Mouse (Mus musculus) liver, adult 2 months (tissue): ENCODE data around the gene Tns4. TPM values are rescaled to one million over a fixed set of nuclear protein-coding genes. Genes with fewer than 3 reads are reported as not detected.
A peak's percentile ranks its signal among the peaks of the same experiment; 100 is the strongest.

Source experiments
- DNase-seq: peaks from one replicate; pipeline ENCODE4 v3.0.0-alpha.2; 2011; ENCODE audit warnings: low read depth, low spot score; ENCODE audit errors: extremely low read depth
- H3K27ac ChIP-seq: fragments of 200-500 bp; replicated peaks from 2 replicates; pipeline ENCODE4 v1.5.1; 2012; ENCODE audit warnings: low read depth, mild to moderate bottlenecking, control low read depth, inconsistent platforms, low read length; ENCODE audit not compliant: insufficient read depth
- H3K27me3 ChIP-seq: fragments of 200-500 bp; 2 replicates; pipeline ENCODE4 v1.6.1; 2012; ENCODE audit warnings: mild to moderate bottlenecking, moderate library complexity, low read length, inconsistent platforms; ENCODE audit not compliant: control insufficient read depth, insufficient read depth
- H3K36me3 ChIP-seq: fragments of 200-500 bp; 2 replicates; pipeline ENCODE4 v1.6.1; 2012; ENCODE audit warnings: low read length, inconsistent platforms; ENCODE audit not compliant: control insufficient read depth, insufficient read depth
- H3K4me1 ChIP-seq: fragments of 200-500 bp; 2 replicates; pipeline ENCODE4 v1.6.1; 2011; ENCODE audit warnings: low read length; ENCODE audit not compliant: control insufficient read depth, insufficient read depth
- H3K4me3 ChIP-seq: fragments of 200-500 bp; 2 replicates; pipeline ENCODE4 v1.5.1; 2011; ENCODE audit warnings: low read depth, mild to moderate bottlenecking, control low read depth, low read length, moderate library complexity; ENCODE audit not compliant: insufficient read depth
- H3K79me2 ChIP-seq: fragments of 200-500 bp; 2 replicates; pipeline ENCODE4 v1.6.1; 2012; ENCODE audit warnings: inconsistent platforms, mild to moderate bottlenecking, low read length, moderate library complexity; ENCODE audit not compliant: control insufficient read depth, insufficient read depth
- H3K9ac ChIP-seq: fragments of 200-500 bp; 2 replicates; pipeline ENCODE4 v1.6.1; 2012; ENCODE audit warnings: low read depth, mild to moderate bottlenecking, control low read depth, inconsistent platforms, low read length
- CTCF ChIP-seq: fragments of 200-500 bp; IDR thresholded peaks from 2 replicates; pipeline ENCODE4 v1.5.1; 2011; ENCODE audit warnings: low read depth, low read length, control low read depth
- POLR2A ChIP-seq: fragments of 200-500 bp; IDR thresholded peaks from 2 replicates; pipeline ENCODE4 v1.6.1; 2011; ENCODE audit warnings: low read length, control low read depth; ENCODE audit not compliant: insufficient read depth; ENCODE audit errors: extremely low read depth
- WGBS: fragments of 180-500 bp; shearing (Covaris S2); methylation state at CpG from one replicate; pipeline ENCODE4 v1.1.7; 2018; 5-methylcytosine and 5-hydroxymethylcytosine counted together
- polyA plus RNA-seq: library from polyadenylated mRNA; depleted of rRNA; stranded (reverse); fragments of >200 nt; gene quantifications from 2 replicates; pipeline ENCODE4 v1.2.3, GENCODE M21; 2012
- total RNA-seq: library from RNA; depleted of rRNA; stranded (reverse); fragments of >200 nt; gene quantifications from 2 replicates; pipeline ENCODE4 v1.2.3, GENCODE M21; 2014

Gene Tns4
- total and polyA plus RNA-seq, 2 experiments: 0.46 to 1.2 TPM

GRCm38 (mm10) chr11:99071866-99072265 is 17.2 kb downstream of the Tns4 start:
- no peak overlapping the region for H3K4me3 ChIP-seq
- WGBS: 85% methylated on average over 6 of the region's 6 CpGs
- no peak overlapping the region for H3K27ac ChIP-seq
- no peak overlapping the region for H3K9ac ChIP-seq
- H3K4me1 ChIP-seq: peaks cover 13% of the 10 kb centered on the region
- H3K79me2 ChIP-seq: no peaks in the 10 kb centered on the region
- H3K36me3 ChIP-seq: no peaks in the 10 kb centered on the region
- DNase-seq: no peak
- TF ChIP-seq POLR2A: no peak
- TF ChIP-seq CTCF: no peak
- no peaks in the 10 kb centered on the region for H3K27me3 ChIP-seq

- no peaks in the 10 kb centered on the region for H3K79me2 ChIP-seq
- 91% methylated on average over 5 of the region's 5 CpGs for WGBS
- no peaks in the 10 kb centered on the region for H3K27me3 ChIP-seq
- no peak overlapping the region for H3K4me3 ChIP-seq
- no peak for DNase-seq
- H3K36me3 ChIP-seq: no peaks in the 10 kb centered on the region
- no peak overlapping the region for H3K9ac ChIP-seq
- H3K27ac ChIP-seq: no peak overlapping the region
- peaks cover 25% of the 10 kb centered on the region for H3K4me1 ChIP-seq
- TF ChIP-seq CTCF (no peak), POLR2A (no peak)
Measured at GRCm38 (mm10) chr11:99068455-99068854, 20.7 kb downstream of the Tns4 start.

GRCm38 (mm10) chr11:99067591-99067990 is 21.5 kb downstream of the Tns4 start:
- Histone ChIP-seq H3K36me3 (no peaks in the 10 kb centered on the region), H3K27ac (peak overlapping the region; percentile 9; the same call in 1 of the 2 replicates), H3K4me1 (peaks cover 29% of the 10 kb centered on the region), H3K4me3 (no peak overlapping the region), H3K9ac (no peak overlapping the region), H3K27me3 (no peaks in the 10 kb centered on the region), H3K79me2 (no peaks in the 10 kb centered on the region)
- no peak for TF ChIP-seq CTCF
- no peak for TF ChIP-seq POLR2A
- DNase-seq: peak; percentile 93
- WGBS: 48% methylated on average over 8 of the region's 8 CpGs

GRCm38 (mm10) chr11:99065979-99066378 is 23.1 kb downstream of the Tns4 start:
- peak overlapping the region; percentile 35 for H3K27ac ChIP-seq
- TF ChIP-seq POLR2A: no peak
- peak; percentile 82 for TF ChIP-seq CTCF
- WGBS: 5% methylated on average over 2 of the region's 2 CpGs

DNA sequence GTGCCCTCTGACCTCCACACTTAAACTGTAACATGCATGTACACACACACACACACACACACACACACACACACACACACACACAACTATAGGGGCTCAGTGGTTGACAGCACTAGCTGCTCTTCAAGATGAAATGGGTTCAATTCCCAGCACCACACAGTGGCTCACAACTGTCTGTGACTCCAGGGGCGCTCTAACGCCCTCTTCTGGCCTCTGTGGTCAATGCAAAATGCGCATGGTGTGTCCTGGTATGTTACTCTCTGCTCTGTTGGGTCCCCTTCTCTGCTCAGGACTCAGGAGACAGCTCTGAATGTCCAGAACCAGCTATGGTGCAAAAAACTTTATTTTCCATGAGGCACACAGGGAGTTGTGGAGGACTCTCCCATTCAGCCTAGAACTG is 23.8 kb downstream of the Tns4 start:
- H3K4me3 ChIP-seq: no peak overlapping the region
- H3K9ac ChIP-seq: no peak overlapping the region
- 88% methylated on average over 3 of the region's 3 CpGs for WGBS
- TF ChIP-seq POLR2A: no peak
- peak; percentile 21; the same call in 1 of the 2 replicates for TF ChIP-seq CTCF
- H3K27ac ChIP-seq: peak overlapping the region; percentile 35
- H3K79me2 ChIP-seq: no peaks in the 10 kb centered on the region
- DNase-seq: no peak
- peaks cover 29% of the 10 kb centered on the region for H3K4me1 ChIP-seq
- no peaks in the 10 kb centered on the region for H3K36me3 ChIP-seq
- no peaks in the 10 kb centered on the region for H3K27me3 ChIP-seq

More at GRCm38 (mm10) chr11:99065979-99066378, 23.1 kb downstream of the Tns4 start:
- Histone ChIP-seq H3K4me3 (no peak overlapping the region), H3K27me3 (no peaks in the 10 kb centered on the region), H3K4me1 (peaks cover 29% of the 10 kb centered on the region), H3K79me2 (no peaks in the 10 kb centered on the region), H3K9ac (no peak overlapping the region), H3K36me3 (no peaks in the 10 kb centered on the region)
- DNase-seq: peak; percentile 89

DNA sequence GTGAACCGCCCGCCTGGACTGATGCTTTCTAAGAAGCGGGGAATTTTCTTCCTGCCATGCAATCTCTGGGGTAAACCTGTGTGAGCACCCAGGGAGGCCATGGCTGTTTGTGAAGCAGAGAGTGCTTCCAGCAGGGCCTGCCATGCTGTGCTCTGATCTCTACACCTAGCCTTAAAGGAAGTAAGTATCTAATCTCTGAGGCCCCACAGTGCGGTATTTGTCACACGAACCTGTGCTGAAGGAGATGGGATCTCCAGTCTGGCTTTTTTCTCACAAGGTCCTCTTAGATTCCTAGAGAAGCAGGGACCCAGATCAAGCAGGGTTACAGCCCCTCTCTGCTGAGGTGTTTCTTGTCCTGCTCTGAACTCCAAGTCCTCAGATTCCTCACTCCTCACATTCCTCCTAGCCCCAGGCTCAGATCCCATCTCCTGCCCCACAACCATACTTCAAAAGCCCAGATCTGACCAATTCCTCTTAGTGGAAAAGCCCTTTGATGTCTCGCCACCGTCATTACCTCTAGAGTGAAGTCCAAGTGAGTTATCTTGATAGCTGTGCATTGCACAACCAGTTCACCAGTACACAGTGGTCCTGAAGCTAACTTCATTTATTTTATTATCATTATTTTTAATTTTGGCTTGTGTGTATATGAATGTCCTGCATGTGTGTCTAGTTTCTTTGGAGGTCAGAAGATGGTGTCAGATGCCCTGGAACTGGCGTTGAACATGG is 25.5 kb downstream of the Tns4 start:
- Histone ChIP-seq H3K4me1 (peaks cover 29% of the 10 kb centered on the region), H3K79me2 (no peaks in the 10 kb centered on the region), H3K36me3 (no peaks in the 10 kb centered on the region), H3K27me3 (no peaks in the 10 kb centered on the region), H3K9ac (peak overlapping the region; percentile 48), H3K27ac (peak overlapping the region; percentile 83), H3K4me3 (no peak overlapping the region)
- WGBS: 30% methylated on average over 8 of the region's 8 CpGs
- peak; percentile 93 for DNase-seq
- TF ChIP-seq CTCF (no peak), POLR2A (no peak)
